8 mouse cellular contexts compared by ENCODE assay signal in genomic region chr7:49132851-49133351, GRCm38 (mm10).
A peak's percentile ranks its signal among the peaks of the same experiment; 100 is the strongest.
DNase-seq lines count a peak whose midpoint lies in the region; ATAC-seq and TF ChIP-seq lines count a peak whose summit lies in the region.

No protein-coding gene starts in this region.

- peak; percentile 79 for TF ChIP-seq CTCF in C2C12 (IDR thresholded peaks at IDR 0.05; ENCODE audit: control insufficient read depth, insufficient read depth, insufficient read length)
- peak; percentile 98 for TF ChIP-seq CTCF in bone marrow macrophage, adult 2 months (IDR thresholded peaks at IDR 0.05; ENCODE audit: low read depth, low read length)

- H3K79me2 ChIP-seq in C2C12 (ENCODE audit: control insufficient read depth, insufficient read depth), result no peaks in the 10 kb centered on the region

- no peaks in the 10 kb centered on the region for H3K79me3 ChIP-seq in C2C12 (ENCODE audit: low read depth)

- H3K36me3 ChIP-seq in C2C12 (ENCODE audit: control insufficient read depth, insufficient read depth), result no peaks in the 10 kb centered on the region
- no peaks in the 10 kb centered on the region for H3K36me3 ChIP-seq in embryonic facial prominence, embryonic 15.5 days
- H3K36me3 ChIP-seq in limb, embryonic 12.5 days, result no peaks in the 10 kb centered on the region
- H3K36me3 ChIP-seq in stomach, embryonic 14.5 days (ENCODE audit: control insufficient read depth, insufficient read depth, low read length), result no peaks in the 10 kb centered on the region

- no peak overlapping the region for H3K4me3 ChIP-seq in C2C12 (ENCODE audit: insufficient read depth, poor library complexity, severe bottlenecking)
- no peak overlapping the region for H3K4me3 ChIP-seq in bone marrow macrophage, adult 2 months (ENCODE audit: insufficient read depth, low read length)
- no peak overlapping the region for H3K4me3 ChIP-seq in embryonic facial prominence, embryonic 15.5 days (replicated peaks)
- H3K4me3 ChIP-seq in limb, embryonic 12.5 days (replicated peaks), result no peak overlapping the region
- no peak overlapping the region for H3K4me3 ChIP-seq in stomach, embryonic 14.5 days (ENCODE audit: low read depth, low read length)

- no peaks in the 10 kb centered on the region for H3K27me3 ChIP-seq in C2C12 (ENCODE audit: control insufficient read depth, insufficient read depth, insufficient read length)
- 0 out of 2 replicates have a peak, but pooled peaks cover 5% of the 10 kb centered on the region for H3K27me3 ChIP-seq in embryonic facial prominence, embryonic 15.5 days
- peaks cover 18% of the 10 kb centered on the region; the same call in 1 of the 2 replicates for H3K27me3 ChIP-seq in limb, embryonic 12.5 days
- H3K27me3 ChIP-seq in stomach, embryonic 14.5 days (ENCODE audit: control insufficient read depth, insufficient read depth, low read length), result no peaks in the 10 kb centered on the region

- no peaks in the 10 kb centered on the region for H3K9me3 ChIP-seq in embryonic facial prominence, embryonic 15.5 days (replicated peaks)
- 0 out of 2 replicates have a peak, but pooled peaks cover 6% of the 10 kb centered on the region for H3K9me3 ChIP-seq in limb, embryonic 12.5 days
- H3K9me3 ChIP-seq in stomach, embryonic 14.5 days (ENCODE audit: control insufficient read depth, low read depth, low read length), result no peaks in the 10 kb centered on the region

- H3ac ChIP-seq in C2C12 (ENCODE audit: control insufficient read depth, insufficient read length, low read depth), result no peak overlapping the region

- H3K27ac ChIP-seq in bone marrow macrophage, adult 2 months (ENCODE audit: insufficient read depth, low read depth, low read length), result no peak overlapping the region
- H3K27ac ChIP-seq in embryonic facial prominence, embryonic 15.5 days (replicated peaks), result no peak overlapping the region
- no peak overlapping the region for H3K27ac ChIP-seq in limb, embryonic 12.5 days
- H3K27ac ChIP-seq in stomach, embryonic 14.5 days (ENCODE audit: low read length), result no peak overlapping the region

- H3K4me2 ChIP-seq in embryonic facial prominence, embryonic 15.5 days (replicated peaks), result no peak overlapping the region
- H3K4me2 ChIP-seq in limb, embryonic 12.5 days, result peak overlapping the region; percentile 24
- H3K4me2 ChIP-seq in stomach, embryonic 14.5 days (replicated peaks; ENCODE audit: low read depth, low read length), result no peak overlapping the region

- WGBS in embryonic facial prominence, embryonic 15.5 days, result 22% methylated on average over 10 of the region's 10 CpGs
- WGBS in limb, embryonic 12.5 days, result 23% methylated on average over 10 of the region's 10 CpGs
- WGBS in stomach, embryonic 14.5 days, result 32% methylated on average over 10 of the region's 10 CpGs

- H3K9ac ChIP-seq in embryonic facial prominence, embryonic 15.5 days, result no peak overlapping the region
- no peak overlapping the region for H3K9ac ChIP-seq in limb, embryonic 12.5 days (replicated peaks)
- H3K9ac ChIP-seq in stomach, embryonic 14.5 days (replicated peaks; ENCODE audit: low read depth, low read length), result no peak overlapping the region

- ATAC-seq in embryonic facial prominence, embryonic 15.5 days (ENCODE audit: insufficient number of reproducible peaks, low FRiP score, low TSS enrichment, low read depth), result 0 out of 2 replicates have a peak, but pooled peaks have one; percentile 56
- peak; percentile 64; the same call in 1 of the 2 replicates for ATAC-seq in limb, embryonic 12.5 days (ENCODE audit: insufficient number of reproducible peaks, insufficient read depth, low FRiP score, low TSS enrichment, low read depth)
- ATAC-seq in stomach, embryonic 14.5 days (ENCODE audit: insufficient number of reproducible peaks, insufficient read depth, low FRiP score, low read depth), result peak; percentile 78

- TF ChIP-seq POLR2A in bone marrow macrophage, adult 2 months (IDR thresholded peaks at IDR 0.05; ENCODE audit: borderline replicate concordance, low read depth, low read length), result no peak

- DNase-seq in heart, adult 9 months (ENCODE audit: low spot score in 2 of 2), result peak; percentile 41 to 66
- peak; percentile 79 for DNase-seq in kidney, adult 9 months
- peak; percentile 66 for DNase-seq in naive thymus-derived CD4-positive, alpha-beta T cell, adult 2 months (ENCODE audit: low read depth)

- peaks cover 13% of the 10 kb centered on the region for H3K4me1 ChIP-seq in bone marrow macrophage, adult 2 months (ENCODE audit: control insufficient read depth, insufficient read depth, low read length)
- H3K4me1 ChIP-seq in embryonic facial prominence, embryonic 15.5 days, result peaks cover 6% of the 10 kb centered on the region
- peaks cover 5% of the 10 kb centered on the region for H3K4me1 ChIP-seq in limb, embryonic 12.5 days (replicated peaks)
- H3K4me1 ChIP-seq in stomach, embryonic 14.5 days (ENCODE audit: control insufficient read depth, insufficient read depth, low read length), result no peaks in the 10 kb centered on the region

TF ChIP-seq in C2C12, 6 proteins besides CTCF, POLR2A, EP300 and RAD21:
- TF ChIP-seq CEBPB (IDR thresholded peaks at IDR 0.05; ENCODE audit: low read depth), result no peak
- TF ChIP-seq MAX (IDR thresholded peaks at IDR 0.05), result no peak
- TF ChIP-seq MYOD1 (IDR thresholded peaks at IDR 0.05; ENCODE audit: control insufficient read depth, insufficient read length, low read depth), result no peak
- TF ChIP-seq MYOG (IDR thresholded peaks at IDR 0.05; ENCODE audit: control insufficient read depth, extremely low read depth, insufficient read length), result no peak
- no peak for TF ChIP-seq USF1 (IDR thresholded peaks at IDR 0.05; ENCODE audit: low read depth)
- no peak for TF ChIP-seq FOSL1 (IDR thresholded peaks at IDR 0.05; ENCODE audit: insufficient read depth, low read length, poor library complexity, severe bottlenecking)
